Comparison of ENCODE assay signal across 18 mouse cellular contexts in the genomic region with DNA sequence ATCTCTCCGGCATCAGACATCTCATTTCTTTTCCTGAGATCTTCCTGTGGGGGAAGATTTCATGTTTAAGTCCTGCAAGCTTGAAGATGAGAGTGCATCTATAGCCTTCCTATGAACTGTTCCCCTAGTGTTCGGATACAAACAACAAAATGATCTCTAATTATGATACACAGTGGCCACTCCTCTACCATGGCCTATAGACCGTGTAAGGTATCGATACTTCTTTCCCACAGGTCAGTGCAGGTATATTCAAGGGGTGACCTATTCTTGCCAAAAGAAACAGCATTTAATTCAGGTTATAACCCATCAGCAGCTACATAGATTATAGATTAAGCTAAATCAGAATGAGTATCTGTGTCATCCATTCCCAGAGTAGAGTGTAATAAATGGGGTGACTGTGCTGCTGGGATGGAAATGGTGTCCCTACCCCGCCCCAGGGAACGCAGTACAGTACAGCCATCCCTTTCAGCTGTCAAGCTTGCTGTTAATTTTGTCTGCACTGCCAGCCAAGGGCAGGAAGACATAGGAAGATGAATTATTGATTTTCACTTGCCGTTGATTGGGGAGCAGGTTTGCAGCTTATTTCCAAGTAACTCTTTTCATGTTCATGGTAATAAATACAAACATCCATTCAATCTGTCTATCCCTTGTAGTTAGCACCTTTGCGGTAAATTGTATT.
A peak's percentile ranks its signal among the peaks of the same experiment; 100 is the strongest.
DNase-seq lines count a peak whose midpoint lies in the region; ATAC-seq and TF ChIP-seq lines count a peak whose summit lies in the region.
"Had no signal": no experiment of that assay in that cellular context is flagged by ENCODE, and none has a peak within 500 bp of the region (broad histone marks: within the 10 kb centered on the region; RNA-seq: fewer than 3 reads in every experiment).

No protein-coding gene starts in this region.

- no peaks in the 10 kb centered on the region for H3K9me3 ChIP-seq in forebrain, embryonic 13.5 days (replicated peaks)
- H3K9me3 ChIP-seq in forebrain, embryonic 11.5 days (ENCODE audit: control insufficient read depth, low read length): no peaks in the 10 kb centered on the region
- H3K9me3 ChIP-seq in forebrain, embryonic 16.5 days (ENCODE audit: control insufficient read depth, low read length): no peaks in the 10 kb centered on the region
- H3K9me3 ChIP-seq in midbrain, embryonic 12.5 days: no peaks in the 10 kb centered on the region
- H3K9me3 ChIP-seq in neural tube, embryonic 15.5 days (replicated peaks): no peaks in the 10 kb centered on the region
- H3K9me3 ChIP-seq: embryonic facial prominence, embryonic 13.5 days; heart, embryonic 10.5 days had no signal

- H3K27ac ChIP-seq in forebrain, embryonic 13.5 days: peak overlapping the region; percentile 19; the same call in 1 of the 2 replicates
- no peak overlapping the region for H3K27ac ChIP-seq in forebrain, embryonic 11.5 days (ENCODE audit: low read depth, low read length)
- H3K27ac ChIP-seq in forebrain, embryonic 16.5 days (ENCODE audit: low read length): no peak overlapping the region; the same call in 1 of the 2 replicates
- peak overlapping the region; percentile 50 for H3K27ac ChIP-seq in midbrain, embryonic 12.5 days (replicated peaks)
- peak overlapping the region; percentile 46; the same call in 1 of the 2 replicates for H3K27ac ChIP-seq in neural tube, embryonic 15.5 days (replicated peaks)
- no peak overlapping the region for H3K27ac ChIP-seq in kidney, adult 2 months (ENCODE audit: insufficient read depth, low read depth, low read length)
- H3K27ac ChIP-seq: embryonic facial prominence, embryonic 13.5 days; heart, embryonic 10.5 days had no signal

- WGBS in forebrain, embryonic 13.5 days: 81% methylated on average over 8 of the region's 8 CpGs
- WGBS in forebrain, embryonic 11.5 days: 90% methylated on average over 8 of the region's 8 CpGs
- 74% methylated on average over 8 of the region's 8 CpGs for WGBS in forebrain, embryonic 16.5 days
- 81% methylated on average over 8 of the region's 8 CpGs for WGBS in midbrain, embryonic 12.5 days
- 69% methylated on average over 8 of the region's 8 CpGs for WGBS in neural tube, embryonic 15.5 days
- 83% methylated on average over 8 of the region's 8 CpGs for whole genome bisulfite sequencing in kidney, adult 2 months

- no peak overlapping the region for H3K9ac ChIP-seq in forebrain, embryonic 13.5 days
- no peak overlapping the region for H3K9ac ChIP-seq in forebrain, embryonic 11.5 days (ENCODE audit: low read length)
- H3K9ac ChIP-seq in forebrain, embryonic 16.5 days (replicated peaks; ENCODE audit: low read depth, low read length): no peak overlapping the region
- no peak overlapping the region for H3K9ac ChIP-seq in midbrain, embryonic 12.5 days (replicated peaks)
- no peak overlapping the region for H3K9ac ChIP-seq in neural tube, embryonic 15.5 days (replicated peaks)
- H3K9ac ChIP-seq: embryonic facial prominence, embryonic 13.5 days; lung, embryonic 14.5 days had no signal

- no peaks in the 10 kb centered on the region for H3K27me3 ChIP-seq in forebrain, embryonic 13.5 days
- no peaks in the 10 kb centered on the region for H3K27me3 ChIP-seq in forebrain, embryonic 11.5 days (ENCODE audit: control insufficient read depth, insufficient read depth, low read length)
- no peaks in the 10 kb centered on the region for H3K27me3 ChIP-seq in forebrain, embryonic 16.5 days (replicated peaks; ENCODE audit: control insufficient read depth, insufficient read depth, low read length)
- no peaks in the 10 kb centered on the region for H3K27me3 ChIP-seq in midbrain, embryonic 12.5 days
- no peaks in the 10 kb centered on the region for H3K27me3 ChIP-seq in neural tube, embryonic 15.5 days (replicated peaks)
- no peaks in the 10 kb centered on the region for H3K27me3 ChIP-seq in kidney, adult 2 months (replicated peaks; ENCODE audit: control insufficient read depth, insufficient read depth, low read length)
- H3K27me3 ChIP-seq: embryonic facial prominence, embryonic 13.5 days; Patski had no signal

- H3K4me1 ChIP-seq in forebrain, embryonic 13.5 days: peaks cover 8% of the 10 kb centered on the region; the same call in 1 of the 2 replicates
- H3K4me1 ChIP-seq in forebrain, embryonic 11.5 days (replicated peaks; ENCODE audit: control insufficient read depth, insufficient read depth, low read length): no peaks in the 10 kb centered on the region
- H3K4me1 ChIP-seq in forebrain, embryonic 16.5 days (replicated peaks; ENCODE audit: control insufficient read depth, insufficient read depth, low read length): peaks cover 3% of the 10 kb centered on the region
- H3K4me1 ChIP-seq in midbrain, embryonic 12.5 days: 0 out of 2 replicates have a peak, but pooled peaks cover 5% of the 10 kb centered on the region
- H3K4me1 ChIP-seq in neural tube, embryonic 15.5 days: no peaks in the 10 kb centered on the region
- no peaks in the 10 kb centered on the region for H3K4me1 ChIP-seq in kidney, adult 2 months (ENCODE audit: control insufficient read depth, insufficient read depth, low read length)
- H3K4me1 ChIP-seq: embryonic facial prominence, embryonic 13.5 days; heart, embryonic 10.5 days had no signal

- peak; percentile 48; the same call in 1 of the 2 replicates for ATAC-seq in forebrain, embryonic 13.5 days
- no peak for ATAC-seq in forebrain, embryonic 11.5 days (replicated peaks; ENCODE audit: low FRiP score)
- peak; percentile 55; the same call in 1 of the 2 replicates for ATAC-seq in forebrain, embryonic 16.5 days
- peak; percentile 47; the same call in 1 of the 2 replicates for ATAC-seq in midbrain, embryonic 12.5 days (ENCODE audit: low FRiP score, low read depth)
- peak; percentile 53; the same call in 1 of the 2 replicates for ATAC-seq in neural tube, embryonic 15.5 days (ENCODE audit: low FRiP score)
- ATAC-seq: Patski had no signal

- no peak for TF ChIP-seq CTCF in kidney, adult 2 months (conservative IDR thresholded peaks at IDR 0.05; ENCODE audit: insufficient read depth, insufficient read length, low read depth, low read length)

- no peak for TF ChIP-seq POLR2A in kidney, adult 2 months (IDR thresholded peaks at IDR 0.05; ENCODE audit: low read depth, low read length)

- H3K4me2 ChIP-seq in forebrain, embryonic 13.5 days: no peak overlapping the region
- no peak overlapping the region for H3K4me2 ChIP-seq in forebrain, embryonic 11.5 days (ENCODE audit: low read depth, low read length, severe bottlenecking)
- H3K4me2 ChIP-seq in forebrain, embryonic 16.5 days (ENCODE audit: low read length): no peak overlapping the region
- no peak overlapping the region for H3K4me2 ChIP-seq in midbrain, embryonic 12.5 days (replicated peaks)
- no peak overlapping the region for H3K4me2 ChIP-seq in neural tube, embryonic 15.5 days
- H3K4me2 ChIP-seq: embryonic facial prominence, embryonic 13.5 days; liver, embryonic 11.5 days; lung, embryonic 14.5 days had no signal

- DNase-seq in forebrain, embryonic 11.5 days (ENCODE audit: low spot score): no peak
- no peak for DNase-seq in lung, postnatal 25 days (ENCODE audit: low spot score)
- no peak for DNase-seq in kidney, adult 2 months
- DNase-seq: adrenal gland, postnatal 36 days; gastrocnemius, postnatal 14 days; kidney, adult 11 months; kidney, postnatal 14 days; layer of hippocampus, adult 9-11 months; lung, embryonic 14.5 days; thymus, postnatal 25 days had no signal

- H3K4me3 ChIP-seq in forebrain, embryonic 13.5 days: no peak overlapping the region
- H3K4me3 ChIP-seq in forebrain, embryonic 11.5 days (ENCODE audit: low read depth, low read length): no peak overlapping the region
- H3K4me3 ChIP-seq in forebrain, embryonic 16.5 days (replicated peaks; ENCODE audit: low read length): no peak overlapping the region
- H3K4me3 ChIP-seq in midbrain, embryonic 12.5 days: no peak overlapping the region
- no peak overlapping the region for H3K4me3 ChIP-seq in neural tube, embryonic 15.5 days (replicated peaks)
- H3K4me3 ChIP-seq in kidney, adult 2 months (ENCODE audit: insufficient read depth, low read depth, low read length): no peak overlapping the region
- H3K4me3 ChIP-seq: embryonic facial prominence, embryonic 13.5 days; heart, embryonic 10.5 days had no signal

- no peaks in the 10 kb centered on the region for H3K36me3 ChIP-seq in forebrain, embryonic 13.5 days (ENCODE audit: poor library complexity, severe bottlenecking)
- H3K36me3 ChIP-seq in forebrain, embryonic 11.5 days (ENCODE audit: control insufficient read depth, insufficient read depth, low read length): no peaks in the 10 kb centered on the region
- H3K36me3 ChIP-seq in forebrain, embryonic 16.5 days (ENCODE audit: control insufficient read depth, insufficient read depth): no peaks in the 10 kb centered on the region
- H3K36me3 ChIP-seq in midbrain, embryonic 12.5 days: no peaks in the 10 kb centered on the region
- no peaks in the 10 kb centered on the region for H3K36me3 ChIP-seq in neural tube, embryonic 15.5 days
- H3K36me3 ChIP-seq in kidney, adult 2 months (ENCODE audit: control insufficient read depth, insufficient read depth, low read length): no peaks in the 10 kb centered on the region
- H3K36me3 ChIP-seq: embryonic facial prominence, embryonic 13.5 days; heart, embryonic 10.5 days had no signal

Comparison
In these comparisons a context has a peak if more than half of its experiments do, and no peak if none do; other contexts are left out.
1. H3K27ac ChIP-seq: peak in forebrain, embryonic 13.5 days (single experiment), midbrain, embryonic 12.5 days (single experiment) and neural tube, embryonic 15.5 days (single experiment); none in forebrain, embryonic 11.5 days (single experiment), forebrain, embryonic 16.5 days (single experiment) and kidney, adult 2 months (single experiment).